Mouse (Mus musculus) thymus, adult 2 months (tissue): ENCODE measurements around the gene Rsg1.

Source experiments
- CTCF ChIP-seq: fragments of 200-500 bp; IDR thresholded peaks from 2 replicates; pipeline ENCODE4 v1.5.1; 2012; ENCODE audit warnings: mild to moderate bottlenecking, control low read depth, low read length, moderate library complexity, borderline replicate concordance; ENCODE audit not compliant: control insufficient read depth, poor library complexity, insufficient read depth; ENCODE audit errors: extremely low read depth
- POLR2A ChIP-seq: fragments of 200-500 bp; IDR thresholded peaks from 2 replicates; pipeline ENCODE4 v1.6.1; 2012; ENCODE audit warnings: mild to moderate bottlenecking, low read length, control low read depth, moderate library complexity; ENCODE audit not compliant: control insufficient read depth, poor library complexity, insufficient read depth; ENCODE audit errors: extremely low read depth

- TF ChIP-seq POLR2A (no peak), CTCF (no peak)
Observed at GRCm38 (mm10) chr4:141240617-141241016, 26.9 kb downstream of the Rsg1 start.
